17 mouse cellular contexts compared by ENCODE assay signal in genomic region chr17:45928013-45928412, GRCm38 (mm10).
"Had no signal": no experiment of that assay in that cellular context is flagged by ENCODE, and none has a peak within 500 bp of the region (broad histone marks: within the 10 kb centered on the region; RNA-seq: fewer than 3 reads in every experiment).

No protein-coding gene starts in this region.

- H3K4me2 ChIP-seq: neural tube, embryonic 12.5 days; neural tube, embryonic 13.5 days; neural tube, embryonic 15.5 days; stomach, embryonic 15.5 days had no signal

- H3K27me3 ChIP-seq: neural tube, embryonic 12.5 days; neural tube, embryonic 13.5 days; neural tube, embryonic 15.5 days; stomach, embryonic 15.5 days had no signal

- H3K4me1 ChIP-seq: neural tube, embryonic 15.5 days; stomach, embryonic 15.5 days had no signal

- H3K27ac ChIP-seq: neural tube, embryonic 12.5 days; neural tube, embryonic 13.5 days; neural tube, embryonic 15.5 days; stomach, embryonic 15.5 days; stomach, postnatal 0 days had no signal

- H3K36me3 ChIP-seq: neural tube, embryonic 12.5 days; neural tube, embryonic 13.5 days; neural tube, embryonic 15.5 days; stomach, embryonic 15.5 days had no signal

- H3K9ac ChIP-seq: neural tube, embryonic 12.5 days; neural tube, embryonic 13.5 days; neural tube, embryonic 15.5 days; stomach, embryonic 15.5 days had no signal

- DNase-seq: retina, postnatal 1 day; right cerebral cortex, adult 18-20 months; right cerebral cortex, postnatal 14 days; right cerebral cortex, postnatal 25 days; right cerebral cortex, postnatal 4 days; spleen, adult 18-20 months; thymus, adult 18-20 months; thymus, adult 2 months; thymus, postnatal 14 days; thymus, postnatal 25 days; thymus, postnatal 36 days; thymus, postnatal 4 days had no signal

- H3K9me3 ChIP-seq: neural tube, embryonic 12.5 days; neural tube, embryonic 13.5 days; neural tube, embryonic 15.5 days; stomach, embryonic 15.5 days had no signal

- H3K4me3 ChIP-seq: neural tube, embryonic 12.5 days; neural tube, embryonic 13.5 days; neural tube, embryonic 15.5 days; stomach, embryonic 15.5 days had no signal
